In the genomic region with DNA sequence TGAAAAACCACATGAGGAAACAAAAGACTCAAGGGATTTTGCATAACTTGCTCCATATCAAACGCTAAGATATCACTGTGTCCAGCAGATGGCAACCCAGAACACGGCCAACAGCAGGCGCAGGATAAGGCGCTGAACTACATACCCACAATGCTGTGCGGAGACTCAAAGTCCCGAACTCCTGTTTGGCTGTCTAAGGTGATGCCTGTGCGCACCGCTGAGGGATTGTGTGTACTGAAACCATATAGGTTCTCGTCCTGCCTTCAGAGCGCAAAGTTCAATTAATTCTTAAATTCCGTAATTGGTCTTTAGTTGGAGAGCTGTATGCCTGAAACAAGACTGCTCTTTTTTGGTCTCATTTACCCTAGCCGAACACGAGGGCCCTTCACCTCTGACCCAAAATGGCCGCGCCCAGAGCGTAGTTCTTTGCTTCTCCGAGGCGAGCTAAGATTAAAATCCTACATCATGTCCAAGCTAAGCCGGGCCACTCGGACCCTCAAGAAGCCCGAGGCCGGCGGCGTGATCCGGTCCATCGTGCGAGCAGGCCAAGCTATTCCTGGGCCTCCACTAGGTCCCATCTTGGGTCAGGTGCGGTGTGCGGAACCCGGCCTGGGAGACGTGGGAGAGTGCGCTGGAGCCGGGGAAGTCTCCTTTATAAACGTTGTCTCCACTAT, we compare ENCODE assay signal across 7 mouse cellular contexts. TPM values are rescaled to one million over a fixed set of nuclear protein-coding genes. Genes with fewer than 3 reads are reported as not detected.
DNase-seq lines count a peak whose midpoint lies in the region; ATAC-seq lines count a peak whose summit lies in the region.

A gene (plus strand): TSS at position 220 of the 674 bp plus-strand sequence.

- H3K4me3 ChIP-seq in intestine, embryonic 16.5 days (ENCODE audit: low read length): peak within 1 kb of the TSS; percentile 97
- peak within 1 kb of the TSS; percentile 93 for H3K4me3 ChIP-seq in midbrain, embryonic 11.5 days (ENCODE audit: low read depth, low read length)

- intact Hi-C loops in left cerebral cortex, postnatal 36 days (cut with DNase I): loop anchor here (5.0 kb wide), 2 partner anchors 40 to 205 kb away; a partner anchor contains a TSS

- peaks cover 7% of the 10 kb centered on the region for H3K4me1 ChIP-seq in intestine, embryonic 16.5 days (ENCODE audit: control insufficient read depth, insufficient read depth, low read length)
- H3K4me1 ChIP-seq in midbrain, embryonic 11.5 days (ENCODE audit: control insufficient read depth, insufficient read depth, low read length): peaks cover 6% of the 10 kb centered on the region

- peak within 1 kb of the TSS; percentile 79 for H3K27ac ChIP-seq in intestine, embryonic 16.5 days (ENCODE audit: low read length)
- peak within 1 kb of the TSS; percentile 52 for H3K27ac ChIP-seq in midbrain, embryonic 11.5 days (ENCODE audit: low read depth, low read length)

- peak; percentile 95 for ATAC-seq in intestine, embryonic 16.5 days
- ATAC-seq in midbrain, embryonic 11.5 days (ENCODE audit: low FRiP score): peak; percentile 97

- no peaks in the 10 kb centered on the region for H3K27me3 ChIP-seq in intestine, embryonic 16.5 days (replicated peaks; ENCODE audit: control insufficient read depth, insufficient read depth, low read length)
- H3K27me3 ChIP-seq in midbrain, embryonic 11.5 days (ENCODE audit: control insufficient read depth, insufficient read depth, low read length): no peaks in the 10 kb centered on the region

- peak within 1 kb of the TSS; percentile 95 for H3K9ac ChIP-seq in intestine, embryonic 16.5 days (ENCODE audit: low read depth, low read length)
- peak within 1 kb of the TSS; percentile 90 for H3K9ac ChIP-seq in midbrain, embryonic 11.5 days (ENCODE audit: low read length)

- peak; percentile 86 for DNase-seq in adrenal gland, adult 8-10 months
- DNase-seq in embryo, embryonic 9.5 days (ENCODE audit: extremely low spot score): peak; percentile 93
- DNase-seq in gastrocnemius, postnatal 4 days (ENCODE audit: low spot score in 2 of 2): peak; percentile 42 to 88
- peak; percentile 89 to 92 for DNase-seq in left cerebral cortex, postnatal 36 days (ENCODE audit: low spot score in 2 of 2)
- DNase-seq in midbrain, embryonic 11.5 days (ENCODE audit: low spot score, missing footprints): peak; percentile 99
- peak; percentile 89 for DNase-seq in skeletal muscle tissue, adult 2 months (ENCODE audit: low read depth, low spot score)

- under 1% methylated on average over 34 of the region's 34 CpGs for WGBS in intestine, embryonic 16.5 days
- WGBS in midbrain, embryonic 11.5 days: under 1% methylated on average over 34 of the region's 34 CpGs

- peak within 1 kb of the TSS; percentile 77 for H3K4me2 ChIP-seq in intestine, embryonic 16.5 days (ENCODE audit: low read depth, low read length)
- peak within 1 kb of the TSS; percentile 69 for H3K4me2 ChIP-seq in midbrain, embryonic 11.5 days

- H3K36me3 ChIP-seq in intestine, embryonic 16.5 days (ENCODE audit: control insufficient read depth, insufficient read depth, low read length): peaks cover 14% of the 10 kb centered on the region
- peaks cover 11% of the 10 kb centered on the region for H3K36me3 ChIP-seq in midbrain, embryonic 11.5 days (ENCODE audit: control insufficient read depth, insufficient read depth, low read length)

- no peaks in the 10 kb centered on the region for H3K9me3 ChIP-seq in intestine, embryonic 16.5 days (ENCODE audit: control insufficient read depth, low read length)
- H3K9me3 ChIP-seq in midbrain, embryonic 11.5 days (ENCODE audit: control insufficient read depth, low read length): no peaks in the 10 kb centered on the region

RNA-seq across cellular contexts. Expression of the gene that starts here (rescaled TPM):
- total RNA-seq in adrenal gland, adult 8-10 months (2022): 10 to 100 TPM; 44.6 to 56.9 (median 53.6) TPM
- total RNA-seq in gastrocnemius, postnatal 4 days (2021): 10 to 100 TPM; 54.4 to 60.4 TPM
- 88.1 and 98.2 TPM in 2 replicates for polyA plus RNA-seq in intestine, embryonic 16.5 days (2015; fragmentation: Nextera tagmentation; extraction: Ambion mirVana)
- total RNA-seq in left cerebral cortex, postnatal 36 days (2021): 10 to 100 TPM; 50.8 to 64.8 TPM
- polyA plus RNA-seq in midbrain, embryonic 11.5 days (2014; fragmentation: Nextera tagmentation; extraction: Ambion mirVana): 157 and 158 TPM in 2 replicates

Comparison
In these comparisons a context has a peak if more than half of its experiments do, and no peak if none do; other contexts are left out.
1. Peak in every context shown above with its lines: DNase-seq, ATAC-seq, H3K4me3 ChIP-seq and H3K27ac ChIP-seq.